Mouse (Mus musculus) embryonic fibroblast, embryonic 13.5 days (primary cell): ENCODE data around the gene Jtb.

ENCODE experiments used
- CTCF ChIP-seq: IDR thresholded peaks from 2 replicates; pipeline ENCODE4 v1.5.1; 2011; ENCODE audit warnings: mild to moderate bottlenecking, control low read depth, low read length, moderate library complexity, borderline replicate concordance; ENCODE audit not compliant: insufficient read depth
- POLR2A ChIP-seq: IDR thresholded peaks from 2 replicates; pipeline ENCODE4 v1.6.1; 2011; ENCODE audit warnings: low read depth, mild to moderate bottlenecking, control low read depth, low read length, moderate library complexity

GRCm38 (mm10) chr3:90277793-90278192 lies 46.4 kb downstream of the Jtb start:
- TF ChIP-seq POLR2A (no peak), CTCF (no peak)
